In genomic region chr3:138839656-138840055, GRCm38 (mm10) we compare ENCODE assay signal across 12 mouse cellular contexts.
"Had no signal": no experiment of that assay in that cellular context is flagged by ENCODE, and none has a peak within 500 bp of the region (broad histone marks: within the 10 kb centered on the region; RNA-seq: fewer than 3 reads in every experiment).

No protein-coding gene starts in this region.

- DNase-seq: kidney, adult 8-10 months; kidney, postnatal 36 days; layer of hippocampus, postnatal 36 days; lung, embryonic 14.5 days; thymus, adult 18-20 months; thymus, postnatal 14 days had no signal

- H3K36me3 ChIP-seq: limb, embryonic 15.5 days; liver, embryonic 12.5 days; midbrain, embryonic 13.5 days; neural tube, embryonic 12.5 days had no signal

- H3K27ac ChIP-seq: kidney, postnatal 0 days; limb, embryonic 15.5 days; liver, embryonic 12.5 days; midbrain, embryonic 13.5 days; neural tube, embryonic 12.5 days had no signal

- H3K4me2 ChIP-seq: limb, embryonic 15.5 days; liver, embryonic 12.5 days; lung, embryonic 14.5 days; midbrain, embryonic 13.5 days; neural tube, embryonic 12.5 days had no signal

- H3K9me3 ChIP-seq: limb, embryonic 15.5 days; liver, embryonic 12.5 days; midbrain, embryonic 13.5 days; neural tube, embryonic 12.5 days had no signal

- H3K4me3 ChIP-seq: limb, embryonic 15.5 days; liver, embryonic 12.5 days; midbrain, embryonic 13.5 days; neural tube, embryonic 12.5 days had no signal

- ATAC-seq: inflammation-experienced regulatory T-cells, adult 6 months; liver, embryonic 12.5 days; midbrain, embryonic 13.5 days had no signal

- H3K27me3 ChIP-seq: limb, embryonic 15.5 days; liver, embryonic 12.5 days; midbrain, embryonic 13.5 days; neural tube, embryonic 12.5 days had no signal

- H3K9ac ChIP-seq: limb, embryonic 15.5 days; liver, embryonic 12.5 days; lung, embryonic 14.5 days; midbrain, embryonic 13.5 days; neural tube, embryonic 12.5 days had no signal

- H3K4me1 ChIP-seq: liver, embryonic 12.5 days had no signal
